Mouse (Mus musculus): ENCODE results near the gene Camk2d. TPM values are rescaled to one million over a fixed set of nuclear protein-coding genes. Genes with fewer than 3 reads are reported as not detected.

Gene Camk2d
- polyA plus RNA-seq, 1 experiment from 2014 or later: 19.7 TPM

- Histone ChIP-seq H3K27me3 (no peaks in the 10 kb centered on the region), H3K9ac (replicated peaks) (no peak overlapping the region), H3K9me3 (no peaks in the 10 kb centered on the region), H3K4me2 (replicated peaks) (no peak overlapping the region), H3K4me1 (no peaks in the 10 kb centered on the region; the same call in 1 of the 2 replicates), H3K27ac (replicated peaks) (no peak overlapping the region), H3K36me3 (no peaks in the 10 kb centered on the region), H3K4me3 (no peak overlapping the region)
- 44% methylated on average over 6 of the region's 6 CpGs for WGBS
- ATAC-seq (ENCODE audit: low FRiP score, low read depth): no peak
Measured at GRCm38 (mm10) chr3:126634171-126634570, 38.1 kb downstream of the Camk2d start.

- no peak overlapping the region for H3K27ac ChIP-seq (replicated peaks)
- no peak overlapping the region for H3K9ac ChIP-seq (replicated peaks)
- no peak overlapping the region for H3K4me2 ChIP-seq (replicated peaks)
- no peak overlapping the region for H3K4me3 ChIP-seq
- ATAC-seq (ENCODE audit: low FRiP score, low read depth): no peak
- peaks cover 3% of the 10 kb centered on the region for H3K4me1 ChIP-seq
- H3K27me3 ChIP-seq: no peaks in the 10 kb centered on the region
- H3K36me3 ChIP-seq: no peaks in the 10 kb centered on the region
- H3K9me3 ChIP-seq: no peaks in the 10 kb centered on the region
- WGBS: 79% methylated on average over 1 of the region's 1 CpGs
Measured at GRCm38 (mm10) chr3:126638259-126638658, 42.2 kb downstream of the Camk2d start.

GRCm38 (mm10) chr3:126639098-126639513, 43.0 kb downstream of the Camk2d start:
- Histone ChIP-seq H3K4me3 (no peak overlapping the region), H3K4me2 (replicated peaks) (no peak overlapping the region), H3K36me3 (no peaks in the 10 kb centered on the region), H3K4me1 (peaks cover 8% of the 10 kb centered on the region), H3K9ac (replicated peaks) (no peak overlapping the region), H3K27ac (replicated peaks) (no peak overlapping the region), H3K27me3 (no peaks in the 10 kb centered on the region), H3K9me3 (no peaks in the 10 kb centered on the region)
- peak; percentile 57 for ATAC-seq (ENCODE audit: low FRiP score, low read depth)
- WGBS: 43% methylated on average over 5 of the region's 5 CpGs

GRCm38 (mm10) chr3:126640443-126641251, 44.5 kb downstream of the Camk2d start:
- no peaks in the 10 kb centered on the region for H3K27me3 ChIP-seq
- H3K4me1 ChIP-seq: peaks cover 8% of the 10 kb centered on the region
- no peak overlapping the region for H3K9ac ChIP-seq (replicated peaks)
- H3K9me3 ChIP-seq: no peaks in the 10 kb centered on the region
- no peaks in the 10 kb centered on the region for H3K36me3 ChIP-seq
- ATAC-seq (ENCODE audit: low FRiP score, low read depth): no peak
- 75% methylated on average over 10 of the region's 10 CpGs for WGBS
- no peak overlapping the region for H3K4me3 ChIP-seq
- H3K4me2 ChIP-seq (replicated peaks): no peak overlapping the region
- H3K27ac ChIP-seq (replicated peaks): no peak overlapping the region

GRCm38 (mm10) chr3:126641451-126641850, 45.3 kb downstream of the Camk2d start:
- no peak overlapping the region for H3K9ac ChIP-seq (replicated peaks)
- no peaks in the 10 kb centered on the region for H3K36me3 ChIP-seq
- no peaks in the 10 kb centered on the region for H3K9me3 ChIP-seq
- ATAC-seq (ENCODE audit: low FRiP score, low read depth): no peak
- no peak overlapping the region for H3K27ac ChIP-seq (replicated peaks)
- 92% methylated on average over 4 of the region's 4 CpGs for WGBS
- no peaks in the 10 kb centered on the region for H3K27me3 ChIP-seq
- peaks cover 8% of the 10 kb centered on the region for H3K4me1 ChIP-seq
- H3K4me3 ChIP-seq: no peak overlapping the region
- H3K4me2 ChIP-seq (replicated peaks): no peak overlapping the region

GRCm38 (mm10) chr3:126643071-126644010, 47.2 kb downstream of the Camk2d start:
- WGBS: 10% methylated on average over 10 of the region's 10 CpGs
- Histone ChIP-seq H3K4me2 (replicated peaks) (no peak overlapping the region), H3K27ac (replicated peaks) (no peak overlapping the region), H3K27me3 (no peaks in the 10 kb centered on the region), H3K9me3 (no peaks in the 10 kb centered on the region), H3K36me3 (no peaks in the 10 kb centered on the region), H3K4me1 (peaks cover 8% of the 10 kb centered on the region), H3K4me3 (no peak overlapping the region), H3K9ac (replicated peaks) (no peak overlapping the region)
- no peak for ATAC-seq (ENCODE audit: low FRiP score, low read depth)

GRCm38 (mm10) chr3:126650332-126650731, 54.2 kb downstream of the Camk2d start:
- H3K4me3 ChIP-seq: no peak overlapping the region
- no peak overlapping the region for H3K9ac ChIP-seq (replicated peaks)
- H3K9me3 ChIP-seq: no peaks in the 10 kb centered on the region
- H3K4me1 ChIP-seq: no peaks in the 10 kb centered on the region
- no peaks in the 10 kb centered on the region for H3K27me3 ChIP-seq
- WGBS: 91% methylated on average over 4 of the region's 4 CpGs
- no peak overlapping the region for H3K27ac ChIP-seq (replicated peaks)
- H3K36me3 ChIP-seq: no peaks in the 10 kb centered on the region
- H3K4me2 ChIP-seq (replicated peaks): no peak overlapping the region
- ATAC-seq (ENCODE audit: low FRiP score, low read depth): no peak

- H3K9me3 ChIP-seq: no peaks in the 10 kb centered on the region
- no peaks in the 10 kb centered on the region for H3K27me3 ChIP-seq
- H3K4me3 ChIP-seq: no peak overlapping the region
- H3K9ac ChIP-seq (replicated peaks): no peak overlapping the region
- WGBS: 74% methylated on average over 6 of the region's 6 CpGs
- no peak overlapping the region for H3K27ac ChIP-seq (replicated peaks)
- H3K4me1 ChIP-seq: no peaks in the 10 kb centered on the region
- no peak for ATAC-seq (ENCODE audit: low FRiP score, low read depth)
- no peaks in the 10 kb centered on the region for H3K36me3 ChIP-seq
- H3K4me2 ChIP-seq (replicated peaks): no peak overlapping the region
Measured at GRCm38 (mm10) chr3:126650747-126651146, 54.6 kb downstream of the Camk2d start.

- Histone ChIP-seq H3K4me2 (replicated peaks) (no peak overlapping the region), H3K27ac (replicated peaks) (no peak overlapping the region), H3K36me3 (no peaks in the 10 kb centered on the region), H3K4me3 (no peak overlapping the region), H3K4me1 (no peaks in the 10 kb centered on the region), H3K9ac (replicated peaks) (no peak overlapping the region), H3K27me3 (no peaks in the 10 kb centered on the region), H3K9me3 (no peaks in the 10 kb centered on the region)
- WGBS: 84% methylated on average over 2 of the region's 2 CpGs
- ATAC-seq (ENCODE audit: low FRiP score, low read depth): no peak
Measured at GRCm38 (mm10) chr3:126652361-126652760, 56.3 kb downstream of the Camk2d start.

- no peaks in the 10 kb centered on the region for H3K36me3 ChIP-seq
- no peaks in the 10 kb centered on the region for H3K4me1 ChIP-seq
- 84% methylated on average over 1 of the region's 1 CpGs for WGBS
- no peaks in the 10 kb centered on the region for H3K9me3 ChIP-seq
- no peak for ATAC-seq (ENCODE audit: low FRiP score, low read depth)
- no peak overlapping the region for H3K4me2 ChIP-seq (replicated peaks)
- no peak overlapping the region for H3K4me3 ChIP-seq
- no peak overlapping the region for H3K27ac ChIP-seq (replicated peaks)
- H3K27me3 ChIP-seq: no peaks in the 10 kb centered on the region
- no peak overlapping the region for H3K9ac ChIP-seq (replicated peaks)
Measured at GRCm38 (mm10) chr3:126653118-126653517, 57.0 kb downstream of the Camk2d start.

- ATAC-seq (ENCODE audit: low FRiP score, low read depth): no peak
Measured at GRCm38 (mm10) chr3:126656173-126656572, 60.1 kb downstream of the Camk2d start.

GRCm38 (mm10) chr3:126657895-126658294, 61.8 kb downstream of the Camk2d start:
- no peak overlapping the region for H3K4me3 ChIP-seq
- no peaks in the 10 kb centered on the region for H3K4me1 ChIP-seq
- no peak overlapping the region for H3K9ac ChIP-seq (replicated peaks)
- no peak for ATAC-seq (ENCODE audit: low FRiP score, low read depth)
- no peaks in the 10 kb centered on the region for H3K9me3 ChIP-seq
- no peak overlapping the region for H3K27ac ChIP-seq (replicated peaks)
- no peaks in the 10 kb centered on the region for H3K27me3 ChIP-seq
- H3K36me3 ChIP-seq: no peaks in the 10 kb centered on the region
- WGBS: 78% methylated on average over 4 of the region's 4 CpGs
- no peak overlapping the region for H3K4me2 ChIP-seq (replicated peaks)

More at GRCm38 (mm10) chr3:126656173-126656572, 60.1 kb downstream of the Camk2d start:
- no peaks in the 10 kb centered on the region for H3K36me3 ChIP-seq
- H3K4me2 ChIP-seq (replicated peaks): no peak overlapping the region
- no peaks in the 10 kb centered on the region for H3K9me3 ChIP-seq
- H3K9ac ChIP-seq (replicated peaks): no peak overlapping the region
- H3K27me3 ChIP-seq: no peaks in the 10 kb centered on the region
- H3K4me1 ChIP-seq: no peaks in the 10 kb centered on the region
- no peak overlapping the region for H3K27ac ChIP-seq (replicated peaks)
- WGBS: 53% methylated on average over 3 of the region's 3 CpGs
- H3K4me3 ChIP-seq: no peak overlapping the region
